Mouse (Mus musculus) adipocyte (in vitro differentiated cells): Measurements from ENCODE around the gene Atrnl1.

Source experiments
- DNase-seq: peaks from one replicate; pipeline ENCODE4 v3.0.0-alpha.2; 2016; ENCODE audit warnings: low spot score

Atrnl1 gene

GRCm38 (mm10) chr19:57922991-57923390 lies 312.2 kb downstream of the Atrnl1 start:
- DNase-seq, result peak; percentile 36

- DNase-seq, result no peak
Measured at GRCm38 (mm10) chr19:57924856-57925255, 314.0 kb downstream of the Atrnl1 start.

GRCm38 (mm10) chr19:57925681-57926080 lies 314.8 kb downstream of the Atrnl1 start:
- peak; percentile 37 for DNase-seq

- DNase-seq, result peak; percentile 8
Measured at GRCm38 (mm10) chr19:57926164-57926860, 315.5 kb downstream of the Atrnl1 start.

GRCm38 (mm10) chr19:57926941-57927471 lies 316.2 kb downstream of the Atrnl1 start:
- DNase-seq, result no peak

- DNase-seq, result no peak
Measured at GRCm38 (mm10) chr19:57927566-57928523, 317.0 kb downstream of the Atrnl1 start.

- DNase-seq, result no peak
Measured at GRCm38 (mm10) chr19:57931626-57932025, 320.8 kb downstream of the Atrnl1 start.

GRCm38 (mm10) chr19:57936865-57937264 lies 326.0 kb downstream of the Atrnl1 start:
- DNase-seq, result no peak

- no peak for DNase-seq
Measured at GRCm38 (mm10) chr19:57939166-57939565, 328.3 kb downstream of the Atrnl1 start.

- DNase-seq, result no peak
Measured at GRCm38 (mm10) chr19:57941529-57941928, 330.7 kb downstream of the Atrnl1 start.

GRCm38 (mm10) chr19:57942281-57942680 lies 331.4 kb downstream of the Atrnl1 start:
- DNase-seq, result no peak

GRCm38 (mm10) chr19:57943308-57943707 lies 332.5 kb downstream of the Atrnl1 start:
- DNase-seq, result no peak

GRCm38 (mm10) chr19:57944680-57945079 lies 333.8 kb downstream of the Atrnl1 start:
- DNase-seq, result no peak

GRCm38 (mm10) chr19:57945626-57946250 lies 334.9 kb downstream of the Atrnl1 start:
- DNase-seq, result no peak

GRCm38 (mm10) chr19:57948489-57948888 lies 337.7 kb downstream of the Atrnl1 start:
- DNase-seq, result no peak

GRCm38 (mm10) chr19:57949260-57949917 lies 338.6 kb downstream of the Atrnl1 start:
- no peak for DNase-seq

- no peak for DNase-seq
Measured at GRCm38 (mm10) chr19:57954131-57954530, 343.3 kb downstream of the Atrnl1 start.

GRCm38 (mm10) chr19:57956459-57956858 lies 345.6 kb downstream of the Atrnl1 start:
- no peak for DNase-seq

- DNase-seq, result no peak
Measured at GRCm38 (mm10) chr19:57957363-57957762, 346.5 kb downstream of the Atrnl1 start.

GRCm38 (mm10) chr19:57958154-57958553 lies 347.3 kb downstream of the Atrnl1 start:
- no peak for DNase-seq

- no peak for DNase-seq
Measured at GRCm38 (mm10) chr19:57958726-57959125, 347.9 kb downstream of the Atrnl1 start.

- DNase-seq, result no peak
Measured at GRCm38 (mm10) chr19:57961321-57961720, 350.5 kb downstream of the Atrnl1 start.
